Mouse (Mus musculus) adrenal gland, adult 2 months (tissue): ENCODE results near the gene Arid4b. TPM values are rescaled to one million over a fixed set of nuclear protein-coding genes. Genes with fewer than 3 reads are reported as not detected.
"Not testable (repeated sequence)": the region's sequence is repeated elsewhere in the genome, so short reads cannot be mapped to it uniquely, and the experiment has no call there.

Experiments used
- DNase-seq: peaks from one replicate; pipeline ENCODE4 v3.0.0; 2021
- long read RNA-seq: library from polyadenylated mRNA; stranded (forward); transcript quantifications from one replicate; pipeline ENCODE4 v2.0.0, GENCODE M21; 2021
- polyA plus RNA-seq: library from polyadenylated mRNA; depleted of rRNA; stranded (reverse); fragments of >200 nt; gene quantifications from 2 replicates; pipeline ENCODE4 v1.2.3, GENCODE M21; 2012; rRNA removed
- total RNA-seq, 2 experiments: library from RNA; stranded (reverse); gene quantifications; 2 replicates each; pipeline ENCODE4 v1.2.3; 2021

The Arid4b gene
- total RNA-seq (10 to 100 TPM; 25.5 to 34.6 TPM), polyA plus RNA-seq (5.5 TPM in 2 replicates)
- long read RNA-seq, full-length matches to known transcripts = 4 of 7 reads
- long read RNA-seq, partial matches to known transcripts = 1 of 7 reads
- long read RNA-seq, other reads (novel, unspliced or antisense) = 2 of 7 reads

DNA sequence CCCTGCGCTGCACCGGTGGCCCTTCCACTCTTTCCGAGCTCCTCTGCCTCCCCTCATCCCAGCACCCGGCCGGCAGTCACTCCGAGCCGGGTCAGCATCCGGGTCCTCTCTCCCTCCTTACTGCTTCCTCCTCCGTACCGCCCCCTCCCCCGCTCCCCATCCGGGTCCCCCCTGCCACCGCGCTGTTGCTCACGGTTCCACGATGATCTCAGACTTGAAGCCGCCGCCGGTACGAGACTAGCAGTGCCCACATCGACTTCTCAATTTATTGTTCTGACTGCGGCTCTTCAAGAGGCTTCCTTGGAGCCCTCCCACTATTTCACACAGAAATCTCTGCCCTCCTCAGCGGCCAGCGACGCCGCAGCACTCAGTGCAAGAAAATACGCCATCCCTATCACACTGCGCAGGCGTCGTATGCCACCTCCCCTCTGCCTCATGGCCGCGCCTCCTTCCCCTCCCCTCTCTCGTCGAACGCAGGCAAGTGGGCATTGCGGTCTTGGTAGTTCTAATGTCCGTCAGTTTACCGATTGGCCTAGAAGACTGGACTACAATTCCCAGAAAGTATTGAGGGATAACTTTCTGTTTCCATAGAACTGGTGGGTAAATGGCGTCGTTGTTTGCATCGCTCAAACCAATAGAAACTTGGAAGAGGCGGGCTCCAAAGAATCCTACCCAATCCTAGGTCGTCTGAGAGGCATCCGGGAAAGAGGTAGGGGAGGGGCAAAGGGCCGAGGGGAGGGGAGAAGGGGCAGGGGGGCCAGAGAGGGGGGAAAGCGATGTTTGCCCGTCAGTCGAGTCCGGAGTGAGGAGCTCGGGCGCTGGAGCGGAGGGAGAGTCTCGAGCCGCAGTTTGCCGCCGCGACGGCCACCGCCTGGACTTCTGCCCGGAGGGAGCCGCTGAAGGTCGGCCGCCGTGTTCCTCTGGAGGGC lies at the start of gene Arid4b, which contains the start of gene Ggps1:
Gene Arid4b, plus strand, starts transcription at position 220 of the 929 bp plus-strand sequence.
Gene Ggps1, minus strand, starts transcription at position 476 of the 929 bp plus-strand sequence.
- DNase-seq = peak; percentile 98

GRCm38 (mm10) chr13:14014001-14014400 lies 49.0 kb upstream of the Arid4b start:
- DNase-seq = no peak

DNA sequence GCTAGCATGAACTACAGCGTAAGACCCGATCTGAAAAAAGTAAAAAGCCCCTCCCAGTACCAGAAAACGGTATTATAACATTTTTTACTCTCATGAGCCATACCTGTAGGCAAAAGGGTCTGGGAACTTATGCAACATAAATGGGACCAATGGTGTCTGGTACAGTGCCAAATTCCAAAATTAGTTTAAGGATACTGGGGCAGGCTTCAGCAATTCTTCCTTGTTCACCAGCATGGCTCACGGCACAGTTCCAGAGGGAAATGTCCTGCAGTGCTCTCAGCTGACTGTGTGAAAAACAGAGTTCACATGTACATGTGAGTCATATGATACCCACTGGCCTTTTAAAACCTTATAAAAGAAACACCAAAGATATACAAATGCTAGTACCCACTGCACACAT lies 48.5 kb upstream of the Arid4b start:
- no peak for DNase-seq

DNA sequence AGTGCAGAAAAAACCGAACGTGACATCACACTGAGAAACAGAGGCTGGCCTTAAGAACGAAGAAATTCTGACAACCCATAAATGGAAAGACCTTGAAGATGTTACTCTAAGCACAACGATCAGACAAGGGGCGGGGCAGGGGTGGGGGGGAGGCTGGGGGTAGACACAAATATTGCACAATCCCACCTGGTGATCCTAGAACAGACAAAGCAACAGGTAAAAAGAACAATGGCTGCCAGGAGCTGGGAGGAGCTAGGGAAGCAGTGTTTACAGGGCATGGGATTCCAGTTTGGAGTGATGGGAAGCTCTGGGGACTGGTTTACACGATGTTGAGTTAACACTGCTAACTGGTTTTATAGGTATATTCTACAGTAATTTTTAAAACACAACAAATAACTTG lies 47.4 kb upstream of the Arid4b start:
- DNase-seq = no peak

DNA sequence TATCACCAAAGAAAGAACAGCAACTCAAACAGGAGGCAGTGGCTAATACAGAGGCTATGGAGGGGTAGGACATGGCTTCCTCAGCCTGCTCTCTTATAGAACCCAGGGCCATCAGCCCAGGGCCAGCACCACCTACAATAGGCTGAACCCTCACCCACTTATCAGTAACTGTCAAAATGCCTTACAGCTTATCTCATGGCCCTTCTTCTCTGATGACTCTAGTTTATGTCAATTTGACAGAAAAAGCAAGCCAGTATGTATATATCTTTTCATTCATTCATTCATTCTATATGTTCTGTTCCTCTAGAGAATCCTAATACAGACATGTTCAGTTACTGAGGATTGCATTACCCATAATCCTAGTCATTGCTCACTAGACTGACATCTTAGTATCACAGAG lies 44.7 kb upstream of the Arid4b start:
- DNase-seq = no peak

DNA sequence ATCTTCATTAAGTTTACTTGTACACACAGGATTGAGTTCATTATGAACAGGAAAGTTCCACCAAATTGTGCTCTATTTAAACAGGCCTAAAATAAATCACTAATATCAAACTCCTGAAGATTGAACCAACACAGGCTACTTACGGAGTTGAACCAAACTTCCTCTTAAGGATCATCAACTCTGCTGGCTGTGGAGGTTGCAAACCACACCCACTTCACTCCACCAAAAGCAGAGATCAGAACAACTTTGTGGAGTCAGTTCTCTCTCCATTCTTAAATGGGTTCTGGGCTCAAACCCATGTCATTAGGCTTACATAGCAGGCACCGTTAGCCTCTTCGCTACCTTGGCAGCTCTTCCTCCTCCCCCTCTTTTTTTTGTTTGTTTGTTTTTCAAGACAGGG lies 44.2 kb upstream of the Arid4b start:
- DNase-seq = no peak

DNA sequence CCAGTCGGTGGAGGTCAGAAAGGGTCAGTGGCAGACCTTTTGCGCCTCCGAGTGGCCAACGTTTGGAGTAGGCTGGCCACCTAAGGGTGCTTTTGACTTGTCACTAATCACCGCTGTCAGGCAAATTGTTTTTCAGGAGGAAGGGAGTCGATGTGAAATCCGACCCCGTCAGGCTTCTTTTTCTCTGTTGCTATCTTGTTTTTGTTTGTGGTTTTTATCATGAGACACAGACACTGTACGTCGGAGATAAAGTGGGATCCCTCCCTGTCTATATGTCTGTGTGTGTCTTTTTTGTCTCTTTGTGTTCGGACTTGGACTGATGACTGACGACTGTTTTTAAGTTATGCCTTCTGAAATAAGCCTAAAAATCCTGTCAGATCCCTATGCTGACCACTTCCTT lies 41.6 kb upstream of the Arid4b start:
- DNase-seq = not testable (repeated sequence)

DNA sequence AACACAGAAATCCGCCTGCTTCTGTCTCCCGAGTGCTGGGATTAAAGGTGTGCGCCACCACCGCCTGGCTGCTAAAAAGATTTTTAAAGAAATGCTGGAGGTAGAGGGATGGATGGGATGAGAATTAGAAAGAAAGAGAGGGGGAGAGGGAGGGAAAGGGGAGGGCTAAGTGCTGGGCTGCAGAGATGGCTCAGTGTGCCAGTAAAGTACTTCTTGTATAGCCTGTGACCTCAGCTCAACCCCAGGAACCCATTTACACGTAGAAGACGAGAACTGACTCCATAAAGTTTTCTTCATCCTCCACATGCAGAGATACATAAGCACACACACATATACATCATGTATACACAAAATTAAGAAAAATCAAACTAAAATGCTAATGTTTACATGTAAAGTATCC lies 37.5 kb upstream of the Arid4b start:
- no peak for DNase-seq

GRCm38 (mm10) chr13:14026154-14026820 lies 36.7 kb upstream of the Arid4b start:
- no peak for DNase-seq

- DNase-seq = no peak
These were observed 29.5 kb upstream of the Arid4b start for GRCm38 (mm10) chr13:14033309-14034072.

DNA sequence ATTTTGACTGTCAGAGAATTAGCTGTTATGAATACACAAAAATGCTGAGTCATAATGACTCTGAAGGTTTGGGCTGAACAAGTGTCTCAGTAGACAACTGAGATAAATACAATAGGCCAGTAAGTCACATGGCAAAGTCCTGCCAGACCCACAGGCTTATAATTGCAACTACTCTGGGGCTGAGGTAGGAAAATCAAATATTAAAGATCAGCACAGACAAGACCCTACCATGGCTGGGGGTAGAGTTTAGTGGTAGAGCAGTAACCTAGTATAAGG lies 29.0 kb upstream of the Arid4b start:
- peak; percentile 30 for DNase-seq

DNA sequence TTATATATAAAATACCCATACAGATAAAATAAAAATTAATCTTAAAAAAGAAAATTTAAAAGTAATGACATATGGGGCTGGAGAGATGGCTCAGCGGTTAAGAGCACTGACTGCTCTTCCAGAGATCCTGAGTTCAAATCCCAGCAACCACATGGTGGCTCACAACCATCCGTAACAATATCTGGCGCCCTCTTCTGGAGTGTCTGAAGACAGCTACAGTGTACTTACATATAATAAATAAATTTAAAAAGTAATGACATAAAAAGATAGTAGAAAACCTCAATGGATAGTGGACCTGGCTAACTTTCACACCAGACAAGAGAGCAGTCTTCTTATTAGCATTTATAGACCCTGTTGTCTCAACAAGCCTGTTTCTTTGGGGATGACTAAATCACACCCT lies 27.7 kb upstream of the Arid4b start:
- DNase-seq = not testable (repeated sequence)

DNA sequence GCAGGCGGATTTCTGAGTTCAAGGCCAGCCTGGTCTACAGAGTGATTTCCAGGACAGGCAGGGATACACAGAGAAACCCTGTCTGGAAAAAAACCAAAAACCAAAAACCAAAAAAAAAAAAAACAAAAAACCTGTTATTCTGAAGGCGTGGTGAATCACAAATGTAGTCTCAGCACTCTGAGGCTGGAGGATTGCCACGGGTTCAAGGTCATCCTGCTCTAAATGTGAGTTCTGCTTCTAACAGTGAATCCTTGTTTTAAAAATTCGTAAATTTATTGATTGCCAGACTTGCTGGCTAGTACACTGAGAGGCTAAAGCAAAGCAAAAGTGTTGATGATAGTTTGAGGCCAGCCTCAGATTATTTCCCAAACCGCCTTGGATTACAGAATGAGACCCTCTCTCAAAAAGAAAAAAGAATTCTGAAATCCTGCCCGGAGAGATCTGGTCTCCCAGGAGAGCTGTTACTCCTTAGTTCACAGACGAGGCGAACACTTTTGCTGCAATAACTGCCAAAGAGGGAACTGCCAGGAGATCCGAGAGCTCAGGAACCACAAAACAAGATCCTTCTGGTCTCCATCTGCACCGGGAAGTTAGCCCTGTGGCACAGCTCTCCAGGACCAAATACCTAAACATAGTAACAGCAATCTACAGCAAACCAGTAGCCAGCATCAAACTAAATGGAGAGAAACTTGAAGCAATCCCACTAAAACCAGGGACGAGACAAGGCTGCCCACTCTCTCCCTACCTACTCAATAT lies 27.0 kb upstream of the Arid4b start:
- DNase-seq = peak; percentile 62

GRCm38 (mm10) chr13:14038911-14039291 lies 24.1 kb upstream of the Arid4b start:
- no peak for DNase-seq

DNA sequence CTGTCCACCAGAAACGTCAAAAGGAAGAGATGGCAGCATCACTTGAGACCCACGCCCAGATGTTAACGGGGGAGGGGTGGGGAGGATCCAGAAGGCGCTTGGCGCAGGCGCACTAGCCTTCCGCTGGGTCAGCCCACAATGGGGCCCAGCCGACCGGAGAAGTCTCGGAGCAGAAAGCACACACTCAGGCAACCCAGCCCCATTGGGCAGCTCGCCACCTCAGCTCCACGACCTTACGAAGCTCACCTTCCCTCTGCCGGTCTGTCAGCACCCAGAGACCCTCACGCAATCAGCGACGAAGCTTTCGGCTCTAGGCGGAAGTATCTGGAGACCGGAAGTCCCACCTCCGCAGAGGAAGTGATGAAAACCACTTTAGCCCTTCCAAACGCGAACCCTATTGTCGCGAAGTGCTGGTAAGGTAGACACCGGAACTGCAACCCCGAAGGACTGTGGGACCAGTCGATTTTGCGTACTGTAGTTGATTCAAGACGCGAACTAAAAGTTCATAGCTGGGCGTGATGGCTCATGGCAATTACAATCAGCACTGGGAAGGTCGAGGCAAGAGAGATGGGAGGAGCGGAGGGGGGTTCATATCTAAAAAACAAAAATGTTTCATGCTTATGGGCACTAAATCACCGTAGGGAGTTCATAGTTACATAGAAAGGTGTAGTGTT lies 23.6 kb upstream of the Arid4b start, which contains the start of gene Tbce:
Gene Tbce, minus strand, starts transcription at position 347 of the 674 bp plus-strand sequence.
- peak; percentile 93 for DNase-seq

DNA sequence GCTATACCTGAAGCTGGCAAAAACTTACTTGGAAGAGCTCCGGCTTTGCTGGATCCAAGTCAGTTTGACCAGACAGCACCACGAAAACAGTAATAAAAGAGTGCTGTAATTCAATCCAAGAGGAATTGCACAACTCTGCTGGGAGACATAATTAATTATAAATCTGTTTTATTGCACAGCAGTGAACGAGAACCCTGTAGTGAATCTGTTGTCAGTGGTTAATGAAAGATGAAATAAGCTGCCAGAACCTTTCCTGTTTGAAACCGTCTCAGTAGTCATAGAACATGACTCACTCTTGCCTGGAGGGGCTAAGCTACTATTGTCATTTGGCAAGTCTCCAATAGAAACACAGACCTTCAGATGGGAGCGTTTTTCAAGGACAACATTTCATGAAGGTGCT lies 22.8 kb upstream of the Arid4b start:
- DNase-seq = peak; percentile 38

DNA sequence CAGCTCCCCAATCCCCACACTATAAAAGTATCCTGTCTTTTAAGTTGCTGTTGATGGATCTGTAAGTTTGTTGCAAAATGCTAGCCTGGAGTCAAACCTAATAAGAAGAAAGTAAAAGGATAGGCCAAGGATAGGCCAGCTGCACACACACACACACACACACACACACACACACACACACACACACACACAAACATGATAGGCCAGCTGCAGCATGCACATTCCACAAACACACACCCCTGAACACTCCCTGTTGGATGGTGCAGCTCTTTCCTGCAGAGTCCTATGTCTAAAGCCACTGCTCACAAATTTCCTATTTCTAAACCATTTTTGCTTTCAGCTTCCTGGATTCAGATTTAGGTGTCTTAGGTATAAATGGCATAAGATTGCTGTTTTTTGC lies 19.2 kb upstream of the Arid4b start:
- DNase-seq = no peak

- no peak for DNase-seq
These were observed 18.5 kb upstream of the Arid4b start for GRCm38 (mm10) chr13:14044521-14044920.

DNA sequence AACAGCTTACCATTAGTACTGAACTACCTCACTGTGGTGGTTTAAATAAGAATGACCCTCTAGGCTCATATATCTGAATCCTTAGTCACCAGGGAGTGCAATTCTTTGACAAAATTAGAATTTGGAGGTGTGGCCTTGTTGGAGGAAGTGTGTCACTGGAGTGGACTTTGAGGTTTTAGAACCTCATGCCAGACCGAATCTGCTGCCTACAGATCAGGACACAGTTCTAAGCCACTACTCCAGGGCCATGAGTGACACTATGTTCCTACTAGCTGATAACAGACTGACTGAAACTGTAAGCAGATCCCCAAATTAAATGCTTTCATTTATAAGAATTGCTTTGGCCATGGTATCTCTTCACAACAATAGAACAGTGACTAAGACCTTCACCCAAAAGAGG lies 13.2 kb upstream of the Arid4b start:
- no peak for DNase-seq

DNA sequence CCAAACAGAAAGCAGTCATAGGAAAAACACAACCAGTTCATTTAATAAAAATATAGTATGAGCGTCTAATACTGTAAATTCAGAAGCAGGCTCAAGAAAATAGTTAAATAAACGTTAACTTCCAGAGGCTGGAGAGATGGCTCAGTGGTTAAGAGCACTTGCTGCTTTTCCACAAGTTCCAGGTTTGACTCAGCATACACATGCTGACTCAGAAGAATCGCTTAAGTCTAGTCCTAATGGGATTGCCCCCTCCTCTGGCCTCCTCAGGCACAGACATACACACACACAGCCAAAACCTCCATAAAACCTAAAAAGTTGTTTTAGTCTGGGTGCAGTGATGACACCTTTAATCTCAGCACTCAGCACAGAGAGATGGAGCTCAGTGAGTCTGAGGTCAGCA lies 6.2 kb upstream of the Arid4b start:
- no peak for DNase-seq

GRCm38 (mm10) chr13:14059582-14059981 lies 3.5 kb upstream of the Arid4b start:
- no peak for DNase-seq
